Mouse (Mus musculus) ES-Bruce4 (cell line): ENCODE results near the gene Atrip.

Experiments used
- CTCF ChIP-seq: IDR thresholded peaks from one replicate; pipeline ENCODE4 v1.8.1; 2011; ENCODE audit warnings: low read depth, low read length
- EP300 ChIP-seq: IDR thresholded peaks from 2 replicates; pipeline ENCODE4 v1.6.1; 2011; ENCODE audit warnings: low read depth, low read length; ENCODE audit not compliant: insufficient read depth
- POLR2A ChIP-seq: IDR thresholded peaks from one replicate; pipeline ENCODE4 v1.8.1; 2011; ENCODE audit warnings: low read length; ENCODE audit not compliant: insufficient read depth

- TF ChIP-seq POLR2A, result no peak
- TF ChIP-seq CTCF, result no peak
- TF ChIP-seq EP300, result no peak
Observed at GRCm38 (mm10) chr9:109041351-109041750, 32.6 kb downstream of the Atrip start.
